Mouse (Mus musculus): ENCODE measurements around the gene Atxn7l3.

The Atxn7l3 gene

GRCm38 (mm10) chr11:102263211-102263610 lies 33.2 kb downstream of the Atxn7l3 start:
- DNase-seq (ENCODE audit: low spot score) = no peak

- no peak for DNase-seq (ENCODE audit: low spot score)
These were observed 37.9 kb downstream of the Atxn7l3 start for GRCm38 (mm10) chr11:102258521-102258920.

GRCm38 (mm10) chr11:102258095-102258494 lies 38.3 kb downstream of the Atxn7l3 start:
- DNase-seq (ENCODE audit: low spot score) = no peak

GRCm38 (mm10) chr11:102257514-102257913 lies 38.9 kb downstream of the Atxn7l3 start:
- no peak for DNase-seq (ENCODE audit: low spot score)

- no peak for DNase-seq (ENCODE audit: low spot score)
These were observed 46.9 kb downstream of the Atxn7l3 start for GRCm38 (mm10) chr11:102249351-102250090.

GRCm38 (mm10) chr11:102248630-102249230 lies 47.7 kb downstream of the Atxn7l3 start, which contains the start of gene BC030867:
BC030867 (plus strand) TSS chr11:102248882.
- peak; percentile 79 for DNase-seq (ENCODE audit: low spot score)

GRCm38 (mm10) chr11:102246871-102247270 lies 49.6 kb downstream of the Atxn7l3 start:
- DNase-seq (ENCODE audit: low spot score) = no peak

- DNase-seq (ENCODE audit: low spot score) = no peak
These were observed 50.2 kb downstream of the Atxn7l3 start for GRCm38 (mm10) chr11:102246273-102246635.

GRCm38 (mm10) chr11:102245581-102246272 lies 50.7 kb downstream of the Atxn7l3 start:
- DNase-seq (ENCODE audit: low spot score) = no peak

GRCm38 (mm10) chr11:102244926-102245449 lies 51.4 kb downstream of the Atxn7l3 start:
- peak; percentile 53 for DNase-seq (ENCODE audit: low spot score)

- no peak for DNase-seq (ENCODE audit: low spot score)
These were observed 54.6 kb downstream of the Atxn7l3 start for GRCm38 (mm10) chr11:102241874-102242273.

GRCm38 (mm10) chr11:102241246-102241645 lies 55.2 kb downstream of the Atxn7l3 start:
- DNase-seq (ENCODE audit: low spot score) = no peak

GRCm38 (mm10) chr11:102240636-102241035 lies 55.8 kb downstream of the Atxn7l3 start:
- DNase-seq (ENCODE audit: low spot score) = no peak

Data from ovary, adult 18-20 months (tissue).